Mouse (Mus musculus) myocyte (in vitro differentiated cells): ENCODE measurements around the gene Taf6l.

ENCODE experiments used
- E2F4 ChIP-seq: IDR thresholded peaks from one replicate; pipeline ENCODE4 v1.6.1; 2011; ENCODE audit warnings: mild to moderate bottlenecking, control low read depth, moderate library complexity; ENCODE audit not compliant: insufficient read depth
- MYOG ChIP-seq, 3 experiments: IDR thresholded peaks; one replicate each; pipeline ENCODE4 v1.6.1; 2011; ENCODE audit warnings: control low read depth in 2 of 3, low read depth in 2 of 3, mild to moderate bottlenecking in 2 of 3; ENCODE audit not compliant: insufficient read length in 2 of 3, control insufficient read depth in 1 of 3, insufficient read depth in 1 of 3
- POLR2A ChIP-seq: IDR thresholded peaks from one replicate; pipeline ENCODE4 v1.6.1; 2011; ENCODE audit warnings: low read depth, mild to moderate bottlenecking, control low read depth, moderate library complexity; ENCODE audit not compliant: insufficient read length
- REST ChIP-seq: IDR thresholded peaks from one replicate; pipeline ENCODE4 v1.6.1; 2011; ENCODE audit warnings: mild to moderate bottlenecking, control low read depth, moderate library complexity; ENCODE audit not compliant: insufficient read depth, insufficient read length
- TCF12 ChIP-seq: IDR thresholded peaks from one replicate; pipeline ENCODE4 v1.6.1; 2011; ENCODE audit warnings: mild to moderate bottlenecking, control low read depth; ENCODE audit not compliant: poor library complexity, insufficient read depth, severe bottlenecking
- TCF3 ChIP-seq: IDR thresholded peaks from one replicate; pipeline ENCODE4 v1.6.1; 2011; ENCODE audit warnings: low read depth, control low read depth; ENCODE audit not compliant: insufficient read length
- USF1 ChIP-seq: IDR thresholded peaks from one replicate; pipeline ENCODE4 v1.6.1; 2011; ENCODE audit warnings: low read depth, mild to moderate bottlenecking, control low read depth, moderate library complexity

- TF ChIP-seq POLR2A (peak; percentile 98), REST (peak; percentile 22), TCF12 (no peak), USF1 (no peak), E2F4 (no peak), TCF3 (no peak), MYOG (IDR thresholded peaks at IDR 0.05; ENCODE audit: control insufficient read depth in 1 of 3, insufficient read depth in 1 of 3, insufficient read length in 2 of 3, low read depth in 2 of 3) (no peak)
Measured at GRCm38 (mm10) chr19:8735389-8736159, 50.6 kb downstream of the Taf6l start, which contains the start of gene Wdr74.
